Mouse (Mus musculus) olfactory bulb, adult 2 months (tissue): Measurements from ENCODE around the gene Palld. TPM values are rescaled to one million over a fixed set of nuclear protein-coding genes. Genes with fewer than 3 reads are reported as not detected.

Experiments
- H3K27ac ChIP-seq: fragments of 200-500 bp; 2 replicates; pipeline ENCODE4 v1.5.1; 2012; ENCODE audit warnings: low read depth, low read length; ENCODE audit not compliant: insufficient read depth
- H3K4me1 ChIP-seq: fragments of 200-500 bp; 2 replicates; pipeline ENCODE4 v1.6.1; 2012; ENCODE audit warnings: low read length; ENCODE audit not compliant: control insufficient read depth, insufficient read depth
- H3K4me3 ChIP-seq: fragments of 200-500 bp; 2 replicates; pipeline ENCODE4 v1.5.1; 2012; ENCODE audit warnings: mild to moderate bottlenecking, low read depth, low read length, moderate library complexity; ENCODE audit not compliant: insufficient read depth
- CTCF ChIP-seq: fragments of 200-500 bp; IDR thresholded peaks from 2 replicates; pipeline ENCODE4 v1.5.1; 2012; ENCODE audit warnings: low read depth, mild to moderate bottlenecking, low read length, moderate library complexity; ENCODE audit not compliant: insufficient read depth
- POLR2A ChIP-seq: fragments of 200-500 bp; IDR thresholded peaks from 2 replicates; pipeline ENCODE4 v1.6.1; 2012; ENCODE audit warnings: mild to moderate bottlenecking, low read depth, low read length, moderate library complexity; ENCODE audit not compliant: insufficient read depth
- WGBS: fragments of 180-500 bp; shearing (Covaris S2); methylation state at CpG from one replicate; pipeline ENCODE4 v1.1.7; 2018; 5-methylcytosine and 5-hydroxymethylcytosine counted together
- polyA plus RNA-seq: library from polyadenylated mRNA; stranded (reverse); fragments of >200 nt; gene quantifications from 2 replicates; pipeline ENCODE4 v1.2.4, GENCODE M21; 2012; ENCODE audit warnings: low replicate concordance; ENCODE audit not compliant: missing spikeins, insufficient read depth, insufficient read length

The Palld gene
- polyA plus RNA-seq, 1 experiment, result not detected

GRCm38 (mm10) chr8:61475251-61475673, 427.2 kb downstream of the Palld start:
- whole genome bisulfite sequencing, result 79% methylated on average over 6 of the region's 6 CpGs
- no peak overlapping the region for H3K27ac ChIP-seq
- H3K4me1 ChIP-seq, result no peaks in the 10 kb centered on the region; the same call in 1 of the 2 replicates
- H3K4me3 ChIP-seq, result no peak overlapping the region
- TF ChIP-seq POLR2A (no peak), CTCF (no peak)

DNA sequence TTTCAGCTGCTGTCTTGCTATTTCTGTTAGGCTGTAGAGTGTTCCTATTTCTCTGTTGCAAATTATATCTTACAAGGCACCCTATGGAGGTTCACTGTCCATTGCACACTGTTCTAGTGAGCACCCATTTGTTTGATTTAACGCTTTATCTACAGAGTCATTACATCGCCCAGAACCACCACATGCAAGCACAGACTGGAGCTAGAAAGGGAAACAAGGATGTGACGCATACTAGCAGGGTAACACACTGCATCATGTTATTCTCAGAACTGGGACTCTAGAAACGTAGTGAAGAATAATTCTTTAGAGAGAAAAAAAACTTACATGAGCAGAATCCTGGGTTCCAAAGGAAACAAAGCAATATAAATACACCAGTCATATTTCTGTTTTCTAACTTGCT, 432.3 kb downstream of the Palld start:
- 67% methylated on average over 4 of the region's 4 CpGs for WGBS
- no peak overlapping the region for H3K27ac ChIP-seq
- no peak overlapping the region for H3K4me3 ChIP-seq
- no peaks in the 10 kb centered on the region for H3K4me1 ChIP-seq
- TF ChIP-seq CTCF (no peak), POLR2A (no peak)

GRCm38 (mm10) chr8:61467553-61467815, 435.0 kb downstream of the Palld start:
- TF ChIP-seq POLR2A, result no peak
- no peak for TF ChIP-seq CTCF
- WGBS, result 97% methylated on average over 3 of the region's 3 CpGs
- Histone ChIP-seq H3K27ac (no peak overlapping the region), H3K4me1 (no peaks in the 10 kb centered on the region), H3K4me3 (no peak overlapping the region)

DNA sequence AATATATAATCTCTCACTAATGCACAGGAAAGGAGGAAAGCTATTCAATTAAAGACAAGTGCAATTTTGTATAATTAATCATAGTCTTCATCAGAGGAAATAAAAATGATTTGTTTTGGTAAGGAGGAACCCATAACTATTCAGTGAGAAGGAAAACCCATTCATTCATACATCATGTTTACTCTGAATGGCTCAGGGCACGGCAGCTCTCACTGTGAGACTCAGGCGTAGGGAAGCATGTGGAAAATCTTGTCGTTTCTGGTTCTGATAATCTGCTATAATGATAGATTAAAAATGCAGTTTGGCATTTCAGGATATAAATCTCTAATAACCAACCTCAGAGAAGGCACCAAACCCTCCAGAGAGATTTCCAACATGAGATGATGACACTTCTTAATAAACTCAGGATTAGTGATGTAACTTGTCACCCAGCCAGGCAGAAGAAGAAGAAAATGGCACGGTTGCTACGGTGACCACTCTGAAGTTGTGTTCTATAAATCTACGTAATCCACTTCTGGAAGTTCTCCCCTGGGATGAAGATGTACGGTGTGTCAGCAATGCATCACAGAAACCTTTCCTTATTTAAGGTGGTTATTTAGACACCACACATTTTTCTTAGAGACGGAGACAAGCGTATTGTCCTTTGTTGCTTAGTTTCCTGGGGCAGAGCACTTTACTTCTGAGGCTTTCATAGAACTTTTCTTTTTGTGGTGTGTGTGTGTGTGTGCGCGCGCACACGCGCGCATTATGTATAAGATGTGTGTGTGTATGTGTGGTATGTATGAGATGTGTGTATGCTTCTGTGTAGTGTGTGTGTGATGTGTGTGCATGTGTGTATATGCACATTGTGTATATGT, 435.6 kb downstream of the Palld start:
- Histone ChIP-seq H3K4me3 (no peak overlapping the region), H3K4me1 (no peaks in the 10 kb centered on the region), H3K27ac (no peak overlapping the region)
- 76% methylated on average over 15 of the region's 15 CpGs for WGBS
- TF ChIP-seq POLR2A, result no peak

- Histone ChIP-seq H3K4me1 (no peaks in the 10 kb centered on the region), H3K27ac (no peak overlapping the region), H3K4me3 (no peak overlapping the region)
- WGBS, result 57% methylated on average over 2 of the region's 2 CpGs
- no peak for TF ChIP-seq CTCF
- no peak for TF ChIP-seq POLR2A
Measured at GRCm38 (mm10) chr8:61464393-61464792, 438.1 kb downstream of the Palld start.

- H3K27ac ChIP-seq, result no peak overlapping the region
- H3K4me1 ChIP-seq, result no peaks in the 10 kb centered on the region
- H3K4me3 ChIP-seq, result no peak overlapping the region
- TF ChIP-seq CTCF, result no peak
- no peak for TF ChIP-seq POLR2A
- 76% methylated on average over 5 of the region's 5 CpGs for WGBS
Measured at GRCm38 (mm10) chr8:61462221-61462620, 440.3 kb downstream of the Palld start.

Other genes with a start within 250 kb of the Palld start
- gene Ddx60, start 25.4 kb upstream of the Palld start, polyA plus RNA-seq, result not detected in 2 replicates
- gene Anxa10, start 220.5 kb upstream of the Palld start, polyA plus RNA-seq, result not detected in 2 replicates